Mouse (Mus musculus) lung, postnatal 0 days (tissue): ENCODE measurements at regions not wholly inside any gene's neighbourhood (a gene's known extent, or its start where the extent isn't known, plus 50 kb on each side); places are given as distances from the start of the nearest gene placed in this dataset. TPM values are rescaled to one million over a fixed set of nuclear protein-coding genes. Genes with fewer than 3 reads are reported as not detected.
"Not testable (repeated sequence)": the region's sequence is repeated elsewhere in the genome, so short reads cannot be mapped to it uniquely, and the experiment has no call there.

Source experiments
- ATAC-seq: fragments of 200-750 bp; cut with Nextera tagmentation; 2 replicates; pipeline ENCODE4 v1.8.0; 2017; ENCODE audit warnings: moderate library complexity
- DNase-seq: peaks from one replicate; pipeline ENCODE4 v3.0.0-alpha.2; 2016; ENCODE audit warnings: low spot score
- H3K27ac ChIP-seq: fragments of 300-500 bp; sonication (generic); 2 replicates; pipeline ENCODE4 v1.5.1; 2014; ENCODE audit warnings: antibody characterized with exemption, mild to moderate bottlenecking, low read length, mixed read lengths
- H3K27me3 ChIP-seq: fragments of 300-500 bp; sonication (generic); replicated peaks from 2 replicates; pipeline ENCODE4 v1.6.1; 2014; ENCODE audit warnings: low read length, mixed read lengths; ENCODE audit not compliant: insufficient read depth
- H3K36me3 ChIP-seq: fragments of 300-500 bp; sonication (generic); 2 replicates; pipeline ENCODE4 v1.6.1; 2014; ENCODE audit warnings: low read length, mixed read lengths; ENCODE audit not compliant: insufficient read depth
- H3K4me1 ChIP-seq: fragments of 300-500 bp; sonication (generic); 2 replicates; pipeline ENCODE4 v1.6.1; 2014; ENCODE audit warnings: antibody characterized with exemption, low read depth, low read length, mixed read lengths; ENCODE audit not compliant: insufficient read depth
- H3K4me2 ChIP-seq: fragments of 300-500 bp; sonication (generic); replicated peaks from 2 replicates; pipeline ENCODE4 v1.6.1; 2014; ENCODE audit warnings: low read depth, mild to moderate bottlenecking, low read length, moderate library complexity, mixed read lengths
- H3K4me3 ChIP-seq: fragments of 300-500 bp; sonication (generic); 2 replicates; pipeline ENCODE4 v1.5.1; 2014; ENCODE audit warnings: low read depth, low read length
- H3K9ac ChIP-seq: fragments of 300-500 bp; sonication (generic); replicated peaks from 2 replicates; pipeline ENCODE4 v1.6.1; 2014; ENCODE audit warnings: low read depth, mild to moderate bottlenecking
- H3K9me3 ChIP-seq: fragments of 300-500 bp; sonication (generic); 2 replicates; pipeline ENCODE4 v1.6.1; 2016; ENCODE audit warnings: low read length, mixed read lengths
- CTCF ChIP-seq: IDR thresholded peaks from 2 replicates; pipeline ENCODE4 v1.5.1; 2016; ENCODE audit warnings: antibody characterized with exemption, mild to moderate bottlenecking
- EP300 ChIP-seq: IDR thresholded peaks from 2 replicates; pipeline ENCODE4 v1.6.1; 2016; ENCODE audit warnings: antibody characterized with exemption, mild to moderate bottlenecking, control low read depth
- WGBS: fragments of 180-500 bp; shearing (Covaris S2); extraction: QIAGEN DNeasy Blood & Tissue Kit; methylation state at CpG from one replicate; pipeline ENCODE4 v1.1.7; 2014; 5-methylcytosine and 5-hydroxymethylcytosine counted together
- microRNA-seq: library from miRNA; unstranded; fragments of <30 nt; microRNA quantifications from one replicate; pipeline ENCODE4, GENCODE M21; 2016

GRCm38 (mm10) chr12:114612108-114612507 is 1068.4 kb downstream of the Adam6a start:
- DNase-seq (no peak), ATAC-seq (no peak)
- no peaks in the 10 kb centered on the region; the same call in 1 of the 2 replicates for H3K9me3 ChIP-seq
- H3K27ac ChIP-seq: no peak overlapping the region
- H3K27me3 ChIP-seq: no peaks in the 10 kb centered on the region
- H3K36me3 ChIP-seq: no peaks in the 10 kb centered on the region
- H3K4me1 ChIP-seq: no peaks in the 10 kb centered on the region
- no peak overlapping the region for H3K9ac ChIP-seq
- WGBS: 64% methylated on average over 2 of the region's 2 CpGs
- H3K4me2 ChIP-seq: no peak overlapping the region
- TF ChIP-seq EP300 (no peak), CTCF (no peak)
- H3K4me3 ChIP-seq: no peak overlapping the region

GRCm38 (mm10) chr12:114615179-114615578 is 1071.5 kb downstream of the Adam6a start:
- no peak overlapping the region for H3K4me3 ChIP-seq
- ATAC-seq: no peak
- no peak overlapping the region for H3K9ac ChIP-seq
- no peak for TF ChIP-seq EP300
- TF ChIP-seq CTCF: no peak
- H3K9me3 ChIP-seq: no peaks in the 10 kb centered on the region; the same call in 1 of the 2 replicates
- no peaks in the 10 kb centered on the region for H3K36me3 ChIP-seq
- WGBS: 43% methylated on average over 3 of the region's 3 CpGs
- no peak for DNase-seq
- H3K4me2 ChIP-seq: no peak overlapping the region
- H3K4me1 ChIP-seq: no peaks in the 10 kb centered on the region
- H3K27me3 ChIP-seq: no peaks in the 10 kb centered on the region
- H3K27ac ChIP-seq: no peak overlapping the region

- Histone ChIP-seq H3K4me1 (no peaks in the 10 kb centered on the region), H3K9me3 (no peaks in the 10 kb centered on the region; the same call in 1 of the 2 replicates), H3K4me3 (no peak overlapping the region), H3K36me3 (no peaks in the 10 kb centered on the region), H3K27me3 (no peaks in the 10 kb centered on the region), H3K27ac (no peak overlapping the region), H3K9ac (no peak overlapping the region), H3K4me2 (no peak overlapping the region)
- no peak for ATAC-seq
- TF ChIP-seq EP300 (no peak), CTCF (no peak)
- no peak for DNase-seq
- 88% methylated on average over 1 of the region's 1 CpGs for WGBS
Measured at GRCm38 (mm10) chr12:114615712-114616111, 1072.0 kb downstream of the Adam6a start.

- Histone ChIP-seq H3K4me3 (no peak overlapping the region), H3K9ac (no peak overlapping the region), H3K4me2 (no peak overlapping the region), H3K4me1 (no peaks in the 10 kb centered on the region), H3K9me3 (no peaks in the 10 kb centered on the region), H3K36me3 (no peaks in the 10 kb centered on the region), H3K27me3 (no peaks in the 10 kb centered on the region), H3K27ac (no peak overlapping the region)
- TF ChIP-seq EP300: no peak
- TF ChIP-seq CTCF: no peak
- ATAC-seq (no peak), DNase-seq (no peak)
- WGBS: 58% methylated on average over 1 of the region's 1 CpGs
Measured at GRCm38 (mm10) chr12:114641089-114641488, 1097.4 kb downstream of the Adam6a start.

GRCm38 (mm10) chr12:114646372-114646771 is 1102.7 kb downstream of the Adam6a start:
- no peak overlapping the region for H3K4me2 ChIP-seq
- ATAC-seq (no peak), DNase-seq (no peak)
- TF ChIP-seq EP300: no peak
- TF ChIP-seq CTCF: no peak
- no peaks in the 10 kb centered on the region for H3K27me3 ChIP-seq
- no peaks in the 10 kb centered on the region for H3K4me1 ChIP-seq
- H3K36me3 ChIP-seq: no peaks in the 10 kb centered on the region
- WGBS: 77% methylated on average over 3 of the region's 3 CpGs
- H3K9ac ChIP-seq: no peak overlapping the region
- H3K9me3 ChIP-seq: no peaks in the 10 kb centered on the region
- no peak overlapping the region for H3K4me3 ChIP-seq
- H3K27ac ChIP-seq: no peak overlapping the region

- WGBS: 85% methylated on average over 1 of the region's 1 CpGs
- H3K4me1 ChIP-seq, H3K36me3 ChIP-seq, H3K9me3 ChIP-seq, DNase-seq, H3K4me3 ChIP-seq, H3K9ac ChIP-seq, H3K4me2 ChIP-seq, H3K27me3 ChIP-seq, H3K27ac ChIP-seq, ATAC-seq: not testable (repeated sequence)
Measured at GRCm38 (mm10) chr12:114650432-114651101, 1106.9 kb downstream of the Adam6a start.

- H3K36me3 ChIP-seq, H3K27me3 ChIP-seq, H3K9me3 ChIP-seq, ATAC-seq, H3K27ac ChIP-seq, H3K9ac ChIP-seq, H3K4me3 ChIP-seq, H3K4me2 ChIP-seq, DNase-seq, H3K4me1 ChIP-seq: not testable (repeated sequence)
- 90% methylated on average over 1 of the region's 2 CpGs for whole genome bisulfite sequencing
Measured at GRCm38 (mm10) chr12:114657134-114657533, 1113.4 kb downstream of the Adam6a start.

Small RNA genes in the stretch of these regions (microRNA-seq; reads per million reads assigned to microRNA genes)
- gene Mir7094-1 (not detected), gene Mir7094-2 (not detected)
